Mouse (Mus musculus) left cerebral cortex, adult 11 months (tissue): ENCODE measurements around the gene Wfdc1.
A peak's percentile ranks its signal among the peaks of the same experiment; 100 is the strongest.

Experiments
- DNase-seq: peaks from one replicate; pipeline ENCODE4 v3.0.0; 2022; ENCODE audit warnings: low spot score

Gene Wfdc1

GRCm38 (mm10) chr8:119639798-119640197 is 26.4 kb upstream of the Wfdc1 start:
- no peak for DNase-seq

- no peak for DNase-seq
These were observed 25.1 kb upstream of the Wfdc1 start for GRCm38 (mm10) chr8:119641058-119641457.

GRCm38 (mm10) chr8:119642960-119643359 is 23.2 kb upstream of the Wfdc1 start:
- DNase-seq, result no peak

- no peak for DNase-seq
These were observed 21.7 kb upstream of the Wfdc1 start for GRCm38 (mm10) chr8:119644429-119644960.

- DNase-seq, result no peak
These were observed 21.1 kb upstream of the Wfdc1 start for GRCm38 (mm10) chr8:119644981-119645597.

- no peak for DNase-seq
These were observed 20.0 kb upstream of the Wfdc1 start for GRCm38 (mm10) chr8:119646197-119646596.

- DNase-seq, result no peak
These were observed 19.3 kb upstream of the Wfdc1 start for GRCm38 (mm10) chr8:119646846-119647245.

GRCm38 (mm10) chr8:119651324-119651723 is 14.8 kb upstream of the Wfdc1 start:
- DNase-seq, result no peak

GRCm38 (mm10) chr8:119656709-119657464 is 9.3 kb upstream of the Wfdc1 start:
- DNase-seq, result no peak

- no peak for DNase-seq
These were observed 5.1 kb upstream of the Wfdc1 start for GRCm38 (mm10) chr8:119661081-119661480.

- no peak for DNase-seq
These were observed 4.3 kb upstream of the Wfdc1 start for GRCm38 (mm10) chr8:119661892-119662291.

- no peak for DNase-seq
These were observed 2.7 kb upstream of the Wfdc1 start for GRCm38 (mm10) chr8:119663440-119663839.

- no peak for DNase-seq
These were observed 895 bp upstream of the Wfdc1 start for GRCm38 (mm10) chr8:119665270-119665669.

GRCm38 (mm10) chr8:119668447-119668846 is 2.3 kb downstream of the Wfdc1 start:
- no peak for DNase-seq

GRCm38 (mm10) chr8:119669284-119669683 is 3.1 kb downstream of the Wfdc1 start:
- no peak for DNase-seq

- no peak for DNase-seq
These were observed 4.4 kb downstream of the Wfdc1 start for GRCm38 (mm10) chr8:119670419-119671091.

- no peak for DNase-seq
These were observed 7.9 kb downstream of the Wfdc1 start for GRCm38 (mm10) chr8:119673976-119674555.

- DNase-seq, result no peak
These were observed 9.3 kb downstream of the Wfdc1 start for GRCm38 (mm10) chr8:119675457-119675856.

GRCm38 (mm10) chr8:119676389-119676788 is 10.2 kb downstream of the Wfdc1 start:
- DNase-seq, result peak; percentile 83

GRCm38 (mm10) chr8:119678138-119678843 is 12.1 kb downstream of the Wfdc1 start:
- DNase-seq, result no peak

GRCm38 (mm10) chr8:119679184-119679583 is 13.0 kb downstream of the Wfdc1 start:
- DNase-seq, result no peak

- DNase-seq, result no peak
These were observed 24.4 kb downstream of the Wfdc1 start for GRCm38 (mm10) chr8:119690602-119691001.
